Mouse (Mus musculus): ENCODE data around the gene Gm7980.
"Not testable (repeated sequence)": the region's sequence is repeated elsewhere in the genome, so short reads cannot be mapped to it uniquely, and the experiment has no call there.

Gm7980 gene

GRCm38 (mm10) chr14:41907190-41907589, at the start of gene Gm7980:
TSS of gene Gm7980 (minus strand) at chr14:41907290.
- DNase-seq: not testable (repeated sequence)

DNA sequence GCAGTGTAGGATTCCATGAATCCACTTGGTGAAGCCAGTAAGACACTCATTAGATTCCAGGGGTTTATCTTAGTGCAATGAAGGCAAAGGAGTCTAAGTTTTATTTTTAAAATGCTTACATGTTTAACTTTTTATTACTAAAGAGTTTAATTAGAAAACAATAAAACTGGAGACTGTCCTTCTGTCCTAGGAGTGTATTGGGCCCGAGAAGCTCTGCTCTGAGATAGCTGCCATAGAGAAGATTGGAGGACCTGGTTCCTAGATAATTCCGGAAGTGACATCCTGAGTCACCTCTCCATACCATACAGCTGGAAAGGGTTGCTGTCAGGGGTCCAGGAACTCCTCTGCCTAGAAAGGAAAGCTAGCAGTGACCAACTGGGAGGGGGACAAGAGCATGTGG, 36.6 kb upstream of the Gm7980 start, which contains the start of gene 1700024B05Rik:
TSS of gene 1700024B05Rik (plus strand) at position 301 of the 400 bp plus-strand sequence.
- DNase-seq: not testable (repeated sequence)

- DNase-seq: not testable (repeated sequence)
Observed at GRCm38 (mm10) chr14:41924649-41925048, 17.6 kb upstream of the Gm7980 start, which contains the start of gene 1700049E17Rik1. TSS of gene 1700049E17Rik1 (plus strand) at chr14:41924949.

All from thymus, postnatal 36 days (tissue).